Mouse (Mus musculus): ENCODE data around the gene Tdrd5. TPM values are rescaled to one million over a fixed set of nuclear protein-coding genes. Genes with fewer than 3 reads are reported as not detected.
"Not testable (repeated sequence)": the region's sequence is repeated elsewhere in the genome, so short reads cannot be mapped to it uniquely, and the experiment has no call there.

Tdrd5 gene
- polyA plus RNA-seq, 1 experiment from 2014 or later: 0.09 TPM

DNA sequence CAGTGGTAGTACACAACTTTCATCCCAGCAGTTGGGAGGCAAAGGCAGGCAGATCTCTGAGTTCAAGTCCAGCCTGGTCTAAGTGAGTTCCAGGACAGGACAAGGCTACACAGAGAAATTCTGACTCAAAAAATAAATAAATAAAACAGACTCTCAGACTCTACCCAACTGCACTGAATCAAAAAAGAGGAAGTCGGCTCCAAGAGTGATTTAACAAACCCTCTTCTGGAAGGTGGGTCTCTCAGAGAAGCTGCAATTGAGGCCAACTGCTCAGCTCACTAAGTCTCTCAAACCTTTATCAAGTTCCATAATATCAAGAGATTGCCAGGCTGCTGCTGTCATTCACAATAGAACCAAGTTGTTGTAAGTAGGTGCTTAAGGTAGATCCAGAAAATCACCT, 5.1 kb upstream of the Tdrd5 start:
- H3K4me3 ChIP-seq (ENCODE audit: low read depth, low read length): no peak overlapping the region
- DNase-seq (ENCODE audit: low spot score): no peak
- ATAC-seq (ENCODE audit: low FRiP score): no peak
- 87% methylated on average over 1 of the region's 1 CpGs for WGBS
- no peak overlapping the region for H3K27ac ChIP-seq (ENCODE audit: low read depth, low read length)
- no peaks in the 10 kb centered on the region for H3K9me3 ChIP-seq (ENCODE audit: control insufficient read depth, low read length)
- no peak overlapping the region for H3K9ac ChIP-seq (ENCODE audit: low read depth, low read length)
- no peak overlapping the region for H3K4me2 ChIP-seq (replicated peaks; ENCODE audit: low read depth, low read length)
- no peaks in the 10 kb centered on the region for H3K36me3 ChIP-seq (ENCODE audit: control insufficient read depth, insufficient read depth, low read length)
- peaks cover 31% of the 10 kb centered on the region for H3K27me3 ChIP-seq (ENCODE audit: control insufficient read depth, insufficient read depth, low read length)
- no peaks in the 10 kb centered on the region for H3K4me1 ChIP-seq (replicated peaks; ENCODE audit: control insufficient read depth, insufficient read depth, low read length)

DNA sequence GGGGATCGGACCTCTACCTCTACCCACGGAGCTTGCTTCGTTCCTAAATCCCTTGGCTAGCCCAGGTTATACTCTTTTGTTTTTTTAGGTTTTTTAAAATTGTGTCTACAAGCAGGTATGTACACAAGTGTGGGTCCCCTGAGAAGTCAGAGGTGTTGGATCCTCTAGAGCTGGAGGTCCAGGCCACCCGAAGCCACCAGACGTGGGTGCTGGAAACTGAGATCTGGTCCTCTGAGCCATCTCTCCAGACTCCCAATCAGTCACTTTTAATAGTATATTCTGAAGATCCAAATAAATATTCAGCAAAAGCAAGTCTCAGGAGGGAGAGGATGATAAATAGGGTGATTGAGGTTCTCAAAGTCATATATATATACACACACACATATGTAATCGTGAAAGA, 13.4 kb downstream of the Tdrd5 start:
- Histone ChIP-seq H3K36me3 (ENCODE audit: control insufficient read depth, insufficient read depth, low read length) (no peaks in the 10 kb centered on the region), H3K4me3 (ENCODE audit: low read depth, low read length) (no peak overlapping the region), H3K4me2 (replicated peaks; ENCODE audit: low read depth, low read length) (no peak overlapping the region), H3K27ac (ENCODE audit: low read depth, low read length) (no peak overlapping the region), H3K9me3 (ENCODE audit: control insufficient read depth, low read length) (no peaks in the 10 kb centered on the region), H3K27me3 (ENCODE audit: control insufficient read depth, insufficient read depth, low read length) (no peaks in the 10 kb centered on the region), H3K9ac (ENCODE audit: low read depth, low read length) (no peak overlapping the region), H3K4me1 (replicated peaks; ENCODE audit: control insufficient read depth, insufficient read depth, low read length) (no peaks in the 10 kb centered on the region)
- WGBS: 97% methylated on average over 6 of the region's 6 CpGs
- no peak for DNase-seq (ENCODE audit: low spot score)
- no peak for ATAC-seq (ENCODE audit: low FRiP score)

DNA sequence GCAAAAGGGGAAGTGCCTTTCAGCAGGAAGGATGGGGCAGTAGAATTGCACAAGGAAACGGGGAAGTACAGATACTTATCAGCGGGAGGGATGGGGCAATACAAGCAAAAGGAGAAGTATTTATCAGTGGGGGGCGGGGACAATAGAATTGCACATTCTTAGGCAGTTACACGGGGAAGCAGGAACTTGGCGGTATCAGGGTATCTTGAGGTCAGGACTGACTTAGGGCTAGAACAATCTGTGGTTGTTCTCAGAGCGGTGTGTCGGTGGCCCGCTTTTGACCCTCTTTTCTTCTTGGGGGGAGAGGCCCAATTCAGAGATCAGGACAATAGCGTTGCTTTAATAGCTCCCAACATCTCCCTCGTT, 14.3 kb downstream of the Tdrd5 start:
- not testable (repeated sequence) for H3K27me3 ChIP-seq (ENCODE audit: control insufficient read depth, insufficient read depth, low read length); H3K4me1 ChIP-seq (replicated peaks; ENCODE audit: control insufficient read depth, insufficient read depth, low read length); ATAC-seq (ENCODE audit: low FRiP score); H3K4me3 ChIP-seq (ENCODE audit: low read depth, low read length); H3K27ac ChIP-seq (ENCODE audit: low read depth, low read length); H3K4me2 ChIP-seq (replicated peaks; ENCODE audit: low read depth, low read length); DNase-seq (ENCODE audit: low spot score); H3K36me3 ChIP-seq (ENCODE audit: control insufficient read depth, insufficient read depth, low read length); H3K9me3 ChIP-seq (ENCODE audit: control insufficient read depth, low read length); H3K9ac ChIP-seq (ENCODE audit: low read depth, low read length)
- 84% methylated on average over 10 of the region's 10 CpGs for WGBS

DNA sequence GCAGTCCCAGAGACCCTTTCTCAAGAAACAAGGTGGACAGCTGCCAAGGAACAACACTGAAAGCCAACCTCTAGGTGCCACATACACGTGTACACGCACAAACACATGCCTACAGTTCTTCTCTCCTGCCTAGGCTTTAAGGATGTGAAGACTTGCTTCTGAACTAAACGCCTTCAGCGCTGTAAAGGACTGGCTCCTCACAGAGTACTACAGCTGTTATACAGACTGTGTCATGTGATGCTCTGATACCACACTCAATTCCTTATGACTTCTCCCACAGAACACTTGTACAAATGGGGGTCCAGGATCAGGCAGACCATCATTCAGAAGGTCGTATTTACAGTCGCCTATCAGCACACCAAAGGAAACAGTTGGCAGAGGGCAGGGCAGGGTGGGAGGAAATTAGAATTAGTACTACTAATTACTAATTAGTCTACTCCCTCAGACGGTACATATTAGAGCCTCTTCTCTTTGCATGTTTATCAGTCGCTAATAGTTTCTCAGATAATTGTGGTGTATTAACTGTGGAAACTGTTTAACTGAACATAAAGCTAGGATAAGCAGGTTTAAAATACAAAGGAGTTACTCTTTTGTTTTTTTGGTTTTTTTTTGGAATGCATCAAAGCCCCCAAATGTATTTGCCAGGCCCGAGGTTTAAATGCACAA, 14.8 kb downstream of the Tdrd5 start:
- Histone ChIP-seq H3K4me2 (replicated peaks; ENCODE audit: low read depth, low read length) (no peak overlapping the region), H3K36me3 (ENCODE audit: control insufficient read depth, insufficient read depth, low read length) (no peaks in the 10 kb centered on the region)
- ATAC-seq (ENCODE audit: low FRiP score): no peak

DNA sequence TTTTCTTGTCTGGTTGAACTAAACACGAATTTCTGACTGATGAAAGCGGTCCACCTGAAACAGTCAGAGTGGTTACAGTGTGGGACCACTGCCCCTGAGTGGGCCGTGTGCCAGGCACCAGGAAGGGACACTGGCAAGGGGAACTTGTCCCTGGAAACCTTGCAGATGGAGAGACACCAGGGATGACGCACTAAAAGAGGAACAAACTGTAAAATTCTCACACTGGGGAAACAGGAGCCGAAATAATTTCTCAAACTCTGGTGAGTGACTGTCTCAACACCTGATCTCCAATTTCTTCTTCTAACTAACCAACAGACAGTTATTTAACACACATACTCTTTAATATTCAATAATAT, 17.9 kb downstream of the Tdrd5 start:
- WGBS: 85% methylated on average over 5 of the region's 5 CpGs
- no peak for DNase-seq (ENCODE audit: low spot score)
- no peak overlapping the region for H3K4me3 ChIP-seq (ENCODE audit: low read depth, low read length)
- H3K4me2 ChIP-seq (replicated peaks; ENCODE audit: low read depth, low read length): no peak overlapping the region
- no peak overlapping the region for H3K27ac ChIP-seq (ENCODE audit: low read depth, low read length)
- H3K9ac ChIP-seq (ENCODE audit: low read depth, low read length): no peak overlapping the region
- H3K4me1 ChIP-seq (replicated peaks; ENCODE audit: control insufficient read depth, insufficient read depth, low read length): no peaks in the 10 kb centered on the region
- H3K36me3 ChIP-seq (ENCODE audit: control insufficient read depth, insufficient read depth, low read length): no peaks in the 10 kb centered on the region
- no peaks in the 10 kb centered on the region for H3K9me3 ChIP-seq (ENCODE audit: control insufficient read depth, low read length)
- no peaks in the 10 kb centered on the region for H3K27me3 ChIP-seq (ENCODE audit: control insufficient read depth, insufficient read depth, low read length)
- ATAC-seq (ENCODE audit: low FRiP score): no peak

More for the DNA sequence above, 14.8 kb downstream of the Tdrd5 start:
- DNase-seq (ENCODE audit: low spot score): no peak
- Histone ChIP-seq H3K4me3 (ENCODE audit: low read depth, low read length) (no peak overlapping the region), H3K27ac (ENCODE audit: low read depth, low read length) (no peak overlapping the region), H3K9me3 (ENCODE audit: control insufficient read depth, low read length) (no peaks in the 10 kb centered on the region), H3K9ac (ENCODE audit: low read depth, low read length) (no peak overlapping the region), H3K4me1 (replicated peaks; ENCODE audit: control insufficient read depth, insufficient read depth, low read length) (no peaks in the 10 kb centered on the region), H3K27me3 (ENCODE audit: control insufficient read depth, insufficient read depth, low read length) (no peaks in the 10 kb centered on the region)
- 88% methylated on average over 9 of the region's 9 CpGs for WGBS

DNA sequence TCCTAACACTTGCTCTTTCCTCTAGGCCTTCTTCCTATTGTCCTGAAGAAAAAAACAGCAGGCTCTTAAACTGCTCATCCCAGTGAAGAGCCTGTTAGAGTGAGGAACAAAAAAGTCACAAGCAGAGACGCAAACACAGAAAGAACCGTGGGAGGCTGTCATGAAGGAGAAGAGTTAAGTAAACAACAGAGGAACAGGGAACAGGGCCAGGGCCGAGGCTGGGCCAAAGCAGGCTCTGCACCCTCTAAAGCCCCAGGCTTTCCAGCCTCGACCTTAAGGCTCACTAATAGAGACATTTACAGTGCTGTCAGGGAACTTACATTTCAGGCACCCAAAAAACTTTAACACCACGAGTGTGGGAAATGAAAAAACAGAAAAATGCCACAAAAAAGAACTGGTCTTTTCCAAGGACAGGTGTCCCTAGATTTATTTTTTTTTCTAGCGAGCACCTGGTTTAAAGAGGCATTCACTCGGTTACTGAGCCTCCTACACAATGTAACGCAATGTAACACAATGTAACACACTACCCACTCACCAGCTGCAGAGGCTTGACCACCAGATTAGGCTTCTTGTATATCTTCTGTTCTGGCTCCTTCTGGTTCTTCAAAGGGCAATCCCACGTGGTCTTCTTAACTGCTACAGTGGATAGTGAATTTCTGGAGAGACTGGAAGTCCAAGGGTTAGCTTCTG, 18.5 kb downstream of the Tdrd5 start:
- WGBS: 45% methylated on average over 9 of the region's 9 CpGs
- no peak for ATAC-seq (ENCODE audit: low FRiP score)

DNA sequence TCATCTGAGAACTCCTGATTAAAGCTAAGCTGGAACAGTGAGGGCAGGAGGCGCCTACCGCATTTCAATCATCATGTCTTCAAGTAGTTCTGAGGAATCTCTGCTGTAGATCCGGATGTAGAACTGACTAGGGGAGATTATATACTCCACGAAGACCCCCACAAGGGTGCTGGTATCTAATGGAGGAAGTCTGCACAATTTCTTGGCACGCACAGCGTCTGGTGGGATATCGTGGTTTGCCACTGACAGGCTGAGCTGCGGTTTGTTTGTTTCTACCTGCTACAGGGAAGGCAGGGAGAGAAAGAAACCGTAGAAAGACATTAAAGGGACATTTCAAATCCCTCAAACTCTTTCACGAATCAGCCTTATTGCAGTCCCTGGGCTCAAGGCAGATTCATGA, 19.3 kb downstream of the Tdrd5 start:
- H3K4me2 ChIP-seq (replicated peaks; ENCODE audit: low read depth, low read length): no peak overlapping the region
- no peak overlapping the region for H3K9ac ChIP-seq (ENCODE audit: low read depth, low read length)
- 77% methylated on average over 10 of the region's 10 CpGs for WGBS
- DNase-seq (ENCODE audit: low spot score): no peak
- H3K4me1 ChIP-seq (replicated peaks; ENCODE audit: control insufficient read depth, insufficient read depth, low read length): no peaks in the 10 kb centered on the region
- H3K4me3 ChIP-seq (ENCODE audit: low read depth, low read length): no peak overlapping the region
- no peak for ATAC-seq (ENCODE audit: low FRiP score)
- H3K27ac ChIP-seq (ENCODE audit: low read depth, low read length): no peak overlapping the region
- no peaks in the 10 kb centered on the region for H3K27me3 ChIP-seq (ENCODE audit: control insufficient read depth, insufficient read depth, low read length)
- no peaks in the 10 kb centered on the region for H3K9me3 ChIP-seq (ENCODE audit: control insufficient read depth, low read length)
- no peaks in the 10 kb centered on the region for H3K36me3 ChIP-seq (ENCODE audit: control insufficient read depth, insufficient read depth, low read length)

More for the DNA sequence above, 18.5 kb downstream of the Tdrd5 start:
- Histone ChIP-seq H3K9me3 (ENCODE audit: control insufficient read depth, low read length) (no peaks in the 10 kb centered on the region), H3K4me2 (replicated peaks; ENCODE audit: low read depth, low read length) (no peak overlapping the region), H3K27me3 (ENCODE audit: control insufficient read depth, insufficient read depth, low read length) (no peaks in the 10 kb centered on the region), H3K9ac (ENCODE audit: low read depth, low read length) (no peak overlapping the region), H3K4me1 (replicated peaks; ENCODE audit: control insufficient read depth, insufficient read depth, low read length) (no peaks in the 10 kb centered on the region), H3K36me3 (ENCODE audit: control insufficient read depth, insufficient read depth, low read length) (no peaks in the 10 kb centered on the region), H3K27ac (ENCODE audit: low read depth, low read length) (no peak overlapping the region), H3K4me3 (ENCODE audit: low read depth, low read length) (no peak overlapping the region)
- DNase-seq (ENCODE audit: low spot score): no peak

DNA sequence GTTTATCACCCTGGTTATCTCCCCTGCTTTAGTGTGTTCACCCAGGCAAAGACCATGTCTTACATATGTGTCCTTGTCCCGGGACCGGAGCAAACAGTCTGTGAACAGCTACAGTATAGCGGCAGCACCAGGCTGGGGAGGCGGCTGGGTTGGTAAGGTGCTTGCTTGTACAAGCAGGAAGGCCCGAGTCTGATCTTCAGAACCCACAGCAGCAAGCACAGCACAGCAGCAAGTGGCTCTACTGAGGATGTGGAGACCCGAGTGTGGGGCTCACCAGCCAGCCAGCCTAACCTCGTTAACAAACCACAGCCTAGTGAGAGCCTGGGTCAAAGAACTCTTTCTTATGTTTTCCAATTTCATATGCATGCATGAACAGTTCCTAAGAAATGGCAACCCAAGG, 23.3 kb downstream of the Tdrd5 start:
- ATAC-seq (ENCODE audit: low FRiP score) (no peak), DNase-seq (ENCODE audit: low spot score) (no peak)
- Histone ChIP-seq H3K27me3 (ENCODE audit: control insufficient read depth, insufficient read depth, low read length) (no peaks in the 10 kb centered on the region), H3K9ac (ENCODE audit: low read depth, low read length) (no peak overlapping the region), H3K4me1 (replicated peaks; ENCODE audit: control insufficient read depth, insufficient read depth, low read length) (no peaks in the 10 kb centered on the region), H3K9me3 (ENCODE audit: control insufficient read depth, low read length) (no peaks in the 10 kb centered on the region), H3K36me3 (ENCODE audit: control insufficient read depth, insufficient read depth, low read length) (no peaks in the 10 kb centered on the region), H3K4me2 (replicated peaks; ENCODE audit: low read depth, low read length) (no peak overlapping the region), H3K4me3 (ENCODE audit: low read depth, low read length) (no peak overlapping the region), H3K27ac (ENCODE audit: low read depth, low read length) (no peak overlapping the region)
- WGBS: 82% methylated on average over 7 of the region's 7 CpGs

DNA sequence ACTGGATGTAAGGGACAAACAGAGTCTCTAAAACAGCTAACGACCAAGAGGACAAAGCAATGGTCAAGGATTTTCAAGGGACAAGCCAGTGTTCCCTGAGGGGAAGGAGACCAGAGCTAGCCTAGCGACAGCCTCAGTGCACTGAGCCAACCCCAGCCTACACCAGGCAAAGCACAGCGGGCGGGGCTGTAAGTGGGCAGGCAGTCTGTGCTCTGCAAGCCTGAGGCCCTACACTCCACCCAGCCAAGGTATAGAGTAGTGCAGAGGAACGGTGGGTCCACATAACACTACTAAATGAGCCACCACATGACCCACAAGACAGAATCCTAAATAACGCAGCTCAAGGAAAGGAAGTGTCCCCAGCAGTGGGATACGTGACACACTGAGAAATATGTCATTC, 29.8 kb downstream of the Tdrd5 start:
- Histone ChIP-seq H3K4me3 (ENCODE audit: low read depth, low read length) (no peak overlapping the region), H3K9me3 (ENCODE audit: control insufficient read depth, low read length) (no peaks in the 10 kb centered on the region), H3K27ac (ENCODE audit: low read depth, low read length) (no peak overlapping the region), H3K4me1 (replicated peaks; ENCODE audit: control insufficient read depth, insufficient read depth, low read length) (no peaks in the 10 kb centered on the region), H3K9ac (ENCODE audit: low read depth, low read length) (no peak overlapping the region), H3K4me2 (replicated peaks; ENCODE audit: low read depth, low read length) (no peak overlapping the region), H3K27me3 (ENCODE audit: control insufficient read depth, insufficient read depth, low read length) (no peaks in the 10 kb centered on the region), H3K36me3 (ENCODE audit: control insufficient read depth, insufficient read depth, low read length) (no peaks in the 10 kb centered on the region)
- 68% methylated on average over 7 of the region's 7 CpGs for WGBS
- ATAC-seq (ENCODE audit: low FRiP score) (no peak), DNase-seq (ENCODE audit: low spot score) (no peak)

All from hindbrain, embryonic 11.5 days (tissue).